Mouse (Mus musculus) kidney, postnatal 0 days (tissue): ENCODE results near the gene Lhx1. TPM values are rescaled to one million over a fixed set of nuclear protein-coding genes. Genes with fewer than 3 reads are reported as not detected.
A peak's percentile ranks its signal among the peaks of the same experiment; 100 is the strongest.

ENCODE experiments used
- ATAC-seq: fragments of 200-750 bp; cut with Nextera tagmentation; replicated peaks from 2 replicates; pipeline ENCODE4 v1.8.0; 2017; ENCODE audit warnings: low read depth, moderate number of reproducible peaks, moderate TSS enrichment, moderate library complexity; ENCODE audit not compliant: low FRiP score
- DNase-seq: peaks from one replicate; pipeline ENCODE4 v3.0.0-alpha.2; 2016; ENCODE audit warnings: low spot score
- H3K27ac ChIP-seq: fragments of 300-500 bp; sonication (generic); 2 replicates; pipeline ENCODE4 v1.5.1; 2014; ENCODE audit warnings: mild to moderate bottlenecking
- H3K27me3 ChIP-seq: fragments of 300-500 bp; sonication (generic); 2 replicates; pipeline ENCODE4 v1.6.1; 2014; ENCODE audit warnings: low read length, mixed read lengths; ENCODE audit not compliant: insufficient read depth
- H3K36me3 ChIP-seq: fragments of 300-500 bp; sonication (generic); 2 replicates; pipeline ENCODE4 v1.6.1; 2014; ENCODE audit warnings: low read length, mixed read lengths; ENCODE audit not compliant: insufficient read depth
- H3K4me1 ChIP-seq: fragments of 300-500 bp; sonication (generic); replicated peaks from 2 replicates; pipeline ENCODE4 v1.6.1; 2014; ENCODE audit warnings: antibody characterized with exemption, low read length, mixed read lengths; ENCODE audit not compliant: insufficient read depth
- H3K4me2 ChIP-seq: fragments of 300-500 bp; sonication (generic); 2 replicates; pipeline ENCODE4 v1.6.1; 2014; ENCODE audit warnings: mild to moderate bottlenecking, low read length, moderate library complexity, mixed read lengths
- H3K4me3 ChIP-seq: fragments of 300-500 bp; sonication (generic); replicated peaks from 2 replicates; pipeline ENCODE4 v1.5.1; 2014; ENCODE audit warnings: low read depth, low read length
- H3K9ac ChIP-seq: fragments of 300-500 bp; sonication (generic); 2 replicates; pipeline ENCODE4 v1.6.1; 2014; ENCODE audit warnings: low read depth, low read length
- H3K9me3 ChIP-seq: fragments of 300-500 bp; sonication (generic); replicated peaks from 2 replicates; pipeline ENCODE4 v1.6.1; 2016; ENCODE audit warnings: low read length, inconsistent platforms, mixed read lengths
- CTCF ChIP-seq: IDR thresholded peaks from 2 replicates; pipeline ENCODE4 v1.5.1; 2016; ENCODE audit warnings: antibody characterized with exemption, low read depth, mild to moderate bottlenecking, moderate library complexity
- WGBS: fragments of 180-500 bp; shearing (Covaris S2); extraction: QIAGEN DNeasy Blood & Tissue Kit; methylation state at CpG from one replicate; pipeline ENCODE4 v1.1.7; 2014; 5-methylcytosine and 5-hydroxymethylcytosine counted together
- polyA plus RNA-seq: library from polyadenylated mRNA; unstranded; fragments of >200 nt; fragmentation: Nextera tagmentation; extraction: Ambion mirVana; gene quantifications from 2 replicates; pipeline ENCODE4 v1.2.1, GENCODE M21; 2015

The Lhx1 gene
- polyA plus RNA-seq, 1 experiment from 2014 or later = 28.9 TPM

DNA sequence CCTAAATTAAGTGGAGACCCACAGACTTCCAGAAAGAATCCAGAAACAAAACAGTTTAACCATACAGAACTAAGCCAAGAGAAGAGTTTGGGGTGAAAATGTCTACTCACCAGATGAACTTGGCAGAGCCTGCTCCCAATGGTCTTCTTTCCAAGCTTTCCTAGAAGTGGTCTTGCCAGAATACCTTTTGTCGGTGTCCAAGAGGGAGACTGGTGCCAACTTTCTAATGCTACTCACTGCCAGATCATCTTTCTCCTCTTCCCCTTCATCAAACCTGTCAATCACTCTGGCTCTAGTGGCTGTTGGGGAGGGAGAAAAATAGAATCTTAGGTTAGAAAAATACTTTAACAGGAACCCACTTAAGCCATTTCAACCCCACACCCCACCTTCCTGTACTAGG lies 13.3 kb downstream of the Lhx1 start:
- DNase-seq (no peak), ATAC-seq (no peak)
- H3K4me3 ChIP-seq = no peak overlapping the region
- H3K9ac ChIP-seq = no peak overlapping the region
- no peak for TF ChIP-seq CTCF
- H3K36me3 ChIP-seq = peaks cover 6% of the 10 kb centered on the region
- no peaks in the 10 kb centered on the region for H3K27me3 ChIP-seq
- H3K9me3 ChIP-seq = no peaks in the 10 kb centered on the region
- no peak overlapping the region for H3K27ac ChIP-seq
- 57% methylated on average over 1 of the region's 1 CpGs for WGBS
- no peak overlapping the region for H3K4me2 ChIP-seq
- no peaks in the 10 kb centered on the region for H3K4me1 ChIP-seq

DNA sequence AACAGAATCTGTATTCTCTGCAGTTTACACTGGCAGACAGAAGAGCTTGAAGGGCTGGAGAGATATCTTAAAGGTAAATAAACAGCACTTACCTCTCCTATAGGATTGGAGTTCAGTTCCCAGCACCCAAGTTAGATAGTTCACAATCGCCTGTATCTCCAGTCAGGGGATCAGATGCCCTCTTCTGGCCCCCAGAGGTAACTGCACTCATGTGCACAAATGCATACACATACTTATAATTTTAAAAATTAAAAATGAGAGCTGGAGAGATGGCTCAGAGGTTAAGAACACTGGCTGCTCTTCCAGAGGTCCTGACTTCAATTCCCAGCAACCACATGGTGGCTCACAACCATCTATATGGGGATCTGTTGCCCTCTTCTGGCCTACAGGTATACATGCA lies 21.0 kb downstream of the Lhx1 start:
- Histone ChIP-seq H3K36me3 (0 out of 2 replicates have a peak, but pooled peaks cover 9% of the 10 kb centered on the region), H3K4me3 (no peak overlapping the region), H3K27ac (no peak overlapping the region), H3K4me1 (no peaks in the 10 kb centered on the region), H3K4me2 (no peak overlapping the region), H3K27me3 (no peaks in the 10 kb centered on the region), H3K9me3 (no peaks in the 10 kb centered on the region), H3K9ac (no peak overlapping the region)
- no peak for DNase-seq
- peak; percentile 37 for TF ChIP-seq CTCF
- 100% methylated on average over 1 of the region's 1 CpGs for WGBS
- ATAC-seq = no peak

DNA sequence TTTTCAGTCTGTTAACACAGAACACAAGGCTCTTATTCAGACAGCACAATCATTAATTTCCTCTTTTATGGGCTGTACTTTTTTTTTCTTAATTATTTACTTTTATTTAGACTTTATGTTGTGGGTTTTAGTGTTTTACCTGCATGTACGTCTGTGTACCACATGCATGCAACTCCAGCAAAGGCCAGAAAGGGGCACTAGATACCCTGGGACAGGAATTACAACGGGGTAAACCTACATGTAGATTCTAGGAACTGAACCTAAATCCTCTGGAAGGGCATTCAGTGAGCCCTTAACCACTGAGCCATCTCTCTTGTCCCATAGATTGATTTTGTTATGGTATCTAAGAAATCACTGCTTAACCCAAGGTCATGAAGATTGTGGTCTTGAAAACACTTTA lies 27.4 kb downstream of the Lhx1 start:
- peak; percentile 63 for TF ChIP-seq CTCF
- no peak overlapping the region for H3K4me3 ChIP-seq
- no peak for ATAC-seq
- H3K27ac ChIP-seq = no peak overlapping the region
- H3K4me2 ChIP-seq = no peak overlapping the region
- H3K9me3 ChIP-seq = no peaks in the 10 kb centered on the region
- no peaks in the 10 kb centered on the region for H3K27me3 ChIP-seq
- DNase-seq = no peak
- no peaks in the 10 kb centered on the region for H3K4me1 ChIP-seq
- H3K36me3 ChIP-seq = 0 out of 2 replicates have a peak, but pooled peaks cover 3% of the 10 kb centered on the region
- no peak overlapping the region for H3K9ac ChIP-seq
- 58% methylated on average over 2 of the region's 2 CpGs for WGBS

DNA sequence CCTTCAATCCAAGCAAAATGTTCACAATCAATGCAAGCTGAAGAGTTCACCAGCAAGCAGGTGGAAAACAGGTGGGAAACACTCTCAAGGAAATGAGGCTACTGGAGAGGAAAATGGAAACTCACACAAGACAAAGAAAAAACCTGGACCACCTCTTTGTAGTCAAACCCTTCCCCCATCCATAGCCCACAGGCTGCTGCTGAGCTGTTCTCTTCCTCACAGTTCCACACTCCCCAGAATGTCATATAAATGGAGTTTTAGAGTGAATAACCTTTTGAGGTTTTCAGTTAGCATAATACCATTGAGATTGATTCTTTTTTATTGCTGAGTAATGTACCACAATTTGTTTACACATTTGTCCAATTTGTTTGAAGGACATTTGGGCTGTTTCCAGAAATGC lies 28.4 kb downstream of the Lhx1 start:
- Histone ChIP-seq H3K9me3 (no peaks in the 10 kb centered on the region), H3K9ac (no peak overlapping the region), H3K27me3 (no peaks in the 10 kb centered on the region)

DNA sequence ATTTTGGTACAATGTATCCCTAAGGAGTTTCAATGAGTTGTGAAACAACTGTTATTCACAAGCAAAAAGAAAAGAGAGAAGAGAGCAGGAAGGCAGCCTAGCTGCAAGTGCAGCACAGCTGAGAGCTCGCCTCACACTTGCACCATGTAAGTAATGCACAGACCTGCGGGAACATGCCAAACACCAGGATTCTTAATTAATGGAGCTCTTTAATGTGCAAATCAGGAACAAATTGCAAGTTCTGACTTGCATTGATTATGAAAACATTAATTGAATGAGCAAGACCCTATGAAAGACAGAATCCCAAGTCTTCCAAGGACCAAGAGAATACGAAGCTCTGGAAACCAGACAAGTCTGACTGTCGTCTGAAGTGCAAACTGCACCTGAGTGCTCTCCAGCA lies 29.6 kb downstream of the Lhx1 start:
- H3K9ac ChIP-seq = no peak overlapping the region

More for the DNA sequence above, 28.4 kb downstream of the Lhx1 start:
- Histone ChIP-seq H3K36me3 (0 out of 2 replicates have a peak, but pooled peaks cover 3% of the 10 kb centered on the region), H3K27ac (no peak overlapping the region), H3K4me2 (no peak overlapping the region), H3K4me3 (no peak overlapping the region), H3K4me1 (no peaks in the 10 kb centered on the region)
- ATAC-seq = no peak
- no peak for DNase-seq
- TF ChIP-seq CTCF = no peak

DNA sequence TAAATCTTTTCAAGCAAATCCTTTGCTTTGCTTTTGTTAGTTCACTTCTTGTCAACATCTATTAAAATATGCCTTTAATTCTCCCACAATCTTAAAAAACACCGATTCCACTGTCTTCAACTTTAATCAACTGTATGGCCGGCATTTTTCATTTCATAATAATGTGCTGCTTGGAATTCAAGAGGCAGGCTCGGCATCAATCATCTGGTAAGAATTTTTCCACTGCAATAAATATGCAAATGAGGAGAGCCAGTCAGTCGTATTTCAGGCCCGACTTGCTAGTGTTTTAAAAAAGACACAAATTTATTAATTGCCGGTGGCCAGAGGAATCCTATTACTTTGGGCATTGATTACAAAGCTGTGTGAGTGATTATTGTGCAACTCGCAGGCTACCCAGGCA lies 43.7 kb downstream of the Lhx1 start:
- no peaks in the 10 kb centered on the region for H3K9me3 ChIP-seq
- H3K9ac ChIP-seq = no peak overlapping the region
- H3K36me3 ChIP-seq = no peaks in the 10 kb centered on the region
- ATAC-seq (no peak), DNase-seq (peak; percentile 34)
- no peak for TF ChIP-seq CTCF
- H3K4me1 ChIP-seq = no peaks in the 10 kb centered on the region
- no peak overlapping the region for H3K4me3 ChIP-seq
- no peaks in the 10 kb centered on the region for H3K27me3 ChIP-seq
- H3K4me2 ChIP-seq = no peak overlapping the region
- 51% methylated on average over 7 of the region's 7 CpGs for WGBS
- H3K27ac ChIP-seq = no peak overlapping the region

More for the DNA sequence above, 29.6 kb downstream of the Lhx1 start:
- Histone ChIP-seq H3K9me3 (no peaks in the 10 kb centered on the region), H3K4me1 (no peaks in the 10 kb centered on the region), H3K36me3 (peaks cover 14% of the 10 kb centered on the region), H3K27ac (no peak overlapping the region), H3K4me2 (no peak overlapping the region), H3K27me3 (no peaks in the 10 kb centered on the region), H3K4me3 (no peak overlapping the region)
- no peak for TF ChIP-seq CTCF
- DNase-seq (no peak), ATAC-seq (no peak)
- 65% methylated on average over 4 of the region's 4 CpGs for WGBS

DNA sequence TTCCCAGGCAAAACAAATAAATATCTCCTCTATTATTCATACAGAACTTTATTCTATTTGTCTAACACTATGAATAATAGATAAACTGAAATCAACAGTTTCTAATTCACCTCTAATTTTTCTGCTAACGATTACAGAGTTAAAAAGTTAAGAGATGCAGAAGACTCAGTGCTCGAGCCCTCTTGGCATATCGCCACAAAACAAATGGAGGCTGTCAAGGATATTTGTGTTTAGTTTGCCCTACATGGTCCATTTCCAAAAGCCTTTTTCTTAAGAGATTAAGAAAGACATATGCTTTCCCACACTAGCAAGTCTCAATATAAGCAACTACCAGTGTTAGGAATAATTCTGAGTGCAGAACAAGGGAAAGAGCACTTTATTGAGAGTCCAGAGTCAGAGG lies 44.9 kb downstream of the Lhx1 start:
- peak; percentile 36 for DNase-seq
- 56% methylated on average over 3 of the region's 3 CpGs for WGBS

More for the DNA sequence above, 44.9 kb downstream of the Lhx1 start:
- no peaks in the 10 kb centered on the region for H3K9me3 ChIP-seq
- TF ChIP-seq CTCF = no peak
- no peaks in the 10 kb centered on the region for H3K4me1 ChIP-seq
- H3K27me3 ChIP-seq = no peaks in the 10 kb centered on the region
- H3K36me3 ChIP-seq = no peaks in the 10 kb centered on the region
- ATAC-seq = no peak
- no peak overlapping the region for H3K27ac ChIP-seq
- no peak overlapping the region for H3K9ac ChIP-seq
- no peak overlapping the region for H3K4me3 ChIP-seq
- H3K4me2 ChIP-seq = no peak overlapping the region
